Mouse (Mus musculus) urinary bladder, postnatal 36 days (tissue): Measurements from ENCODE around the gene Cdk9.

Source experiments
- DNase-seq, 2 experiments: peaks; one replicate each; pipeline ENCODE4 v3.0.0; 2022; ENCODE audit warnings: low spot score in 2 of 2, mixed read lengths in 1 of 2

The Cdk9 gene

GRCm38 (mm10) chr2:32734480-32734879 lies 21.6 kb upstream of the Cdk9 start:
- DNase-seq, result no peak

GRCm38 (mm10) chr2:32732695-32733094 lies 19.8 kb upstream of the Cdk9 start:
- no peak for DNase-seq

- no peak for DNase-seq
Observed at GRCm38 (mm10) chr2:32731911-32732310, 19.0 kb upstream of the Cdk9 start.

GRCm38 (mm10) chr2:32730854-32731253 lies 18.0 kb upstream of the Cdk9 start:
- no peak for DNase-seq

- no peak for DNase-seq
Observed at GRCm38 (mm10) chr2:32729547-32729946, 16.7 kb upstream of the Cdk9 start.

- peak in 1 of 2 experiments; percentile 40 for DNase-seq
Observed at GRCm38 (mm10) chr2:32728463-32728862, 15.6 kb upstream of the Cdk9 start.

GRCm38 (mm10) chr2:32727435-32727834 lies 14.6 kb upstream of the Cdk9 start:
- peak; percentile 93 to 95 for DNase-seq

GRCm38 (mm10) chr2:32724832-32725790 lies 12.2 kb upstream of the Cdk9 start:
- no peak for DNase-seq

GRCm38 (mm10) chr2:32724149-32724548 lies 11.3 kb upstream of the Cdk9 start:
- no peak for DNase-seq

- no peak for DNase-seq
Observed at GRCm38 (mm10) chr2:32722581-32722980, 9.7 kb upstream of the Cdk9 start.

GRCm38 (mm10) chr2:32722046-32722445 lies 9.2 kb upstream of the Cdk9 start:
- DNase-seq, result no peak

GRCm38 (mm10) chr2:32720681-32721229 lies 7.9 kb upstream of the Cdk9 start, which contains the start of gene Sh2d3c:
Gene Sh2d3c (plus strand): TSS chr2:32721055.
- no peak for DNase-seq

- no peak for DNase-seq
Observed at GRCm38 (mm10) chr2:32720053-32720452, 7.2 kb upstream of the Cdk9 start.

GRCm38 (mm10) chr2:32718761-32719160 lies 5.9 kb upstream of the Cdk9 start:
- no peak for DNase-seq

- peak in 1 of 2 experiments; percentile 43 for DNase-seq
Observed at GRCm38 (mm10) chr2:32714987-32715425, 2.1 kb upstream of the Cdk9 start.

GRCm38 (mm10) chr2:32714117-32714986 lies 1.5 kb upstream of the Cdk9 start:
- DNase-seq, result no peak

- peak; percentile 94 for DNase-seq
Observed at GRCm38 (mm10) chr2:32712586-32712933, 316 bp downstream of the Cdk9 start.

GRCm38 (mm10) chr2:32712108-32712551 lies 746 bp downstream of the Cdk9 start:
- peak; percentile 66 to 72 for DNase-seq

- DNase-seq, result no peak
Observed at GRCm38 (mm10) chr2:32711301-32712056, 1.4 kb downstream of the Cdk9 start.

GRCm38 (mm10) chr2:32710425-32710824 lies 2.5 kb downstream of the Cdk9 start:
- DNase-seq, result no peak

- DNase-seq, result no peak
Observed at GRCm38 (mm10) chr2:32709521-32710137, 3.2 kb downstream of the Cdk9 start.
